Mouse (Mus musculus) lung, postnatal 36 days (tissue): Measurements from ENCODE around the gene Zfp691.

ENCODE experiments used
- DNase-seq: peaks from one replicate; pipeline ENCODE4 v3.0.0; 2022; ENCODE audit warnings: mixed read lengths

Zfp691 gene

GRCm38 (mm10) chr4:119120095-119120494 is 53.9 kb downstream of the Zfp691 start:
- peak; percentile 34 for DNase-seq
